Mouse (Mus musculus): ENCODE data around the gene Spata31d1b. TPM values are rescaled to one million over a fixed set of nuclear protein-coding genes. Genes with fewer than 3 reads are reported as not detected.
"Not testable (repeated sequence)": the region's sequence is repeated elsewhere in the genome, so short reads cannot be mapped to it uniquely, and the experiment has no call there.

Spata31d1b gene
- total RNA-seq, 4 experiments from 2014 or later, result not detected

DNA sequence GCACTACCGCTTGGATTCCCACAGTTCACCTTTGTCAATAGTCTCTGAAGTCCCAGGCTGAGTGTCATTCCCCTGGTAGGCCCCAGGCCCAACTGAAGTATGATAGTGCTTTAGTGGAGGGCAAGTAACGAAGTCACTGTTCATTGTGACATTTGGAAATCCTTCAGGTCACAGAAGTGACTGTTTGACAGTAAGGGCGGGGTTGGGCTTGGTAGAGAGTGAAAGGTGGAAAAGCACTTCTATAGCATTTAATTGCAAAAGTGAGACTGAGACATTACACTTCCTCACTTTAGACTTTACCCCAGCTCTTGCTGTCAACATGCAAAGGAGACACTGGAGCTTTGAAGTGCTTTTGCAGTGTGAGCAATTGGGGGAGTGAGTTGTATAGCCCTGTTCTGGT lies 18.1 kb upstream of the Spata31d1b start, which contains the start of gene 4921517D22Rik:
Gene 4921517D22Rik, minus strand, starts transcription at position 101 of the 400 bp plus-strand sequence.
- no peak for DNase-seq (ENCODE audit: low spot score)

DNA sequence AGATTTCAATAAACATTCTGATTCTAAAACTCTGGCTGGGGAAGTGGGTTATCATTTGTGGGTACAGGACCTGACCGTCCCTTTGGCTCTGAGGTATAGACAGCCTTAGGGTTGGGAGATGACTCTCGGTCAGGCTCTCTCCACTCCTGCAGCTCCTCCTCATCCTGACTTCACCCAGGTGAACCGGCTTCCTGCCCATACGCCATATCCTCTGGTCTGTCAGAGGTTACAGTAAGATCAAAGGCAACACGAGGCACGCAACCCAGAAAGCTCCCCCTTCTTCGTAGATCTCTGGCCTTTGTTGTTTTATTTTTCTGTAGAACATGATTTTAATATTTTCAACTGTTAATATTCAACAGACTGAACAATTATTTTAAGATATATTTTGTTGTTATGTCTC lies 16.3 kb upstream of the Spata31d1b start:
- DNase-seq (ENCODE audit: low spot score), result no peak

DNA sequence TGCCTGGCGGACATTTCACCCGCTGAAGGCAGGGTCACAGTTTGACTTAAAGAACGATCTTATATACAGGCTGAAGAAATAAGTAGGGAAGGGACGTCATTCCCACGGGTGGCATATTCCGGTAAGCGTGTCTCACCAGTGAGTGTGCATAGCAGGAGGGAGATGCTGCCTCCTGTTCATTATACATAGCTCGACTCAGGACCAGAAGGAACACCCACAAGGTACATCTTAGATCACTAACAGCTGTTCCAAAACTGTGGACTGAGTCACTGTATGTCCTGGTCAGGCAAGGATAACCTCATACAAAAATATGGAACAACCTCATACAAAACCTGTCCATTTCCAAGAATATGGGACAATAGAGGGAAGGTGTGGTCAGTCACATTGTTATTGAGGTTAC lies 13.0 kb upstream of the Spata31d1b start:
- no peak for DNase-seq (ENCODE audit: low spot score)

DNA sequence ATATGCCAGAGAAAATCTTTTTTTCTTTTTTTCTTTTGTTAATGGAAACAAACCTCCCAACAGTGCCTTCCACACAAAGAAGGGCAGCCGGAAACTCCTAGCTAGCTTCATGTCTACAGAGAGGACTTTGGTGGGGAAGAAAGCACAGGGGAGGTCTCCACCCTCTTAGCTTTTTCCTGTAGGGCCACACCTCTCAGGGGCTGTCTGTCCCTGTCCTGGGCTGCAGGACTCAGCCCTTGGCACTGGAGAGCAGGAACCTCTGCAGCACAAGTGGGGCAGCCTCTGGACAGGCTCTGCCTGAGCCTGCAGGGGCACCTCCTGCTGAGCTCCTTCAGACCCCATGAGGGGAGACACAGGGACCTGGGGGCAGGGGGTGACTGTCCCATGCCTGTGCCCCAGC lies 11.9 kb upstream of the Spata31d1b start:
- DNase-seq (ENCODE audit: low spot score), result not testable (repeated sequence)

DNA sequence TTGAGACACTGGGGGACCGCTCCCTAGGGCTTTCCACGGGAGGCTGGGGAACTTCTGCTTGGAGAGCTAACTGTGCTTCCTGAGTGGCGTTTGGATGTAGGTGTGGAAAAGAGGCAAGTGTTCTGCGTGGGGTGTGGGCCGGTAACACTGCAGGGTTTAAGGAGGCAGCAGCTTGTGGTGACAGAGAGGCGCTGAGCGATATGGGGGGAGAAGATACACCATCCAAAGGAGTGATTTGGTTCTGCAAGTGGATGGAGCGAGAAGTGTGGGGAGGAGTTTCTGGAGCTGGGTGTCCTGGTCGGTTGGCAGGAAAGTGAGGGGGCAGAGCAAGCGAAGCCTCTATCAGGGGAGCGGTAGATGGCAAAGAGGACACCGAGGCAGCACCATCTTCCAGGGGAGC lies 8.6 kb upstream of the Spata31d1b start:
- DNase-seq (ENCODE audit: low spot score), result no peak

DNA sequence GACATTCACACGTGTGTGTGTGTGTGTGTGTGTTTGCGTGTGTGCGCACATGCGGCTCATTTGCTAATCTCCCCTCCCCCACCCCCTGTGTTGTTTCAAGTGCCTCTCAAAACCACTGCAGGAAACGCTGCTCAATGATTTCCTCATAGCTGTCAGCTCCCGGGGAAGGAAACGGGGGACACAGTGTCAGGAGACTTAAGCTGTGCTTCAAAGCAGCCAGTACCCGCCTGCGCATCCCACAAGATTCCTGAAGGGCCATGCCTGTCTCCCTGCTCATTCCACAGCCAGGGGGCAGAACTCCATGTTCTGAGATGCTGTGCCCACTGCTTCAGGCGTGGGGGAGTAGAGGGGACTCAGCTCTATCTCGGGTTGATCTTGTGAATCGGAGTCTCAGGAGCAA lies 7.5 kb upstream of the Spata31d1b start:
- peak; percentile 3 for DNase-seq (ENCODE audit: low spot score)

DNA sequence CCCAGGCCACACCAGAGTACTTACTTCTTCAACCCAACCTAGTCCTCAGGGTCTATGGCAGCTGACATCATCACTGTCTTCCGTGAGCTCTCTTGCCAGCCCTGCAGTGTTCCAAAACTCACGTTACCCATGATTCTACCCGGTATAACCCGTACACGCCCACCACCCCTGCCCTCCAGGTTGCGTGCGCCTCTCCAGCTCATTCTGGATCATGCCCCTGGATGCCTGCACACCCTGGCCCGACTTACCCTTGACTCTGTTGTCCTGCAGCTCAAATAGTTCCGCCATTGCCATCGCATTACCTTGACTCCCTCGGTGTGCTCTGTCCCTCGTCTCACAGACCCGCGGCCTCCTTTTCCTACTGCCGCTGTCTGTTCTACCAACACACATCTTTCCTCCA lies 1.9 kb upstream of the Spata31d1b start, which contains the start of gene Spata31d1a:
Gene Spata31d1a, minus strand, starts transcription at position 101 of the 400 bp plus-strand sequence.
- no peak for DNase-seq (ENCODE audit: low spot score)

DNA sequence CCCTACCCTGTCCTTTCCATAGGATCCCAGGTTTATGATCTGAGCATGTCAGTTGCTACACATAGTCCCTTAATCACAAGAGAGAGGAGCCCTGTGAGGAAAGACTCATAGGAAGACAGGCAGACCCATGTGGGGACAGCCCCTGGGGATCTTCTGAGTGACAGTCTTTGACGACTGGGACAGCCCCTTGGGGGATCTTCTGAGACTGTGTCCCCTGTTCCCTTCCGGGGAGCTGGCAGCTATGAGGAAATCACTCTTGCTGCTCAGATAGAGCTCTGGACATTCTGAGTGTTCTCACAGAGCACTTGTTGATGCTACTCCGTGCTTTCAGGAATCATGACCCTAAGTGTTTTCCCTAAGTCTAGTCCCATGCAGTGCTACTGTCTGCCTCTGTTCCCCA lies 1.6 kb downstream of the Spata31d1b start:
- no peak for DNase-seq (ENCODE audit: low spot score)

DNA sequence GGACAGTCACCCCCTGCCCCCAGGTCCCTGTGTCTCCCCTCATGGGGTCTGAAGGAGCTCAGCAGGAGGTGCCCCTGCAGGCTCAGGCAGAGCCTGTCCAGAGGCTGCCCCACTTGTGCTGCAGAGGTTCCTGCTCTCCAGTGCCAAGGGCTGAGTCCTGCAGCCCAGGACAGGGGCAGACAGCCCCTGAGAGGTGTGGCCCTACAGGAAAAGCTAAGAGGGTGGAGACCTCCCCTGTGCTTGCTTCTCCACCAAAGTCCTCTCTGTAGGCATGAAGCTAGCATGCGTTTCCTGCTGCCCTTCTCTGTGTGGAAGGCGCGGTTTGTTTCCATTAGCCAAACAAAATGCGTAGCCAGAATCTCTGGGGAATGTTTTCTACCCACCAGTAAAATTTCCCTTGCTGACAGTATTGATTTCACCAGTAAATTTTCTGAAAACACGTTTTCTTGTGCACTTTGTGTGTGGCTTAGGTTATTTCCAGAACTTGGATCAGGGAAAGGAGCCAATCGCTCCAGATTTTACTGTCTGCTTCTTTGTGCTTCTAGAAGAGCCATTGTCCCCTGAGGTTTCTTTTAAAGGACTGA lies 6.9 kb downstream of the Spata31d1b start:
- peak; percentile 25 for DNase-seq (ENCODE audit: low spot score)

DNA sequence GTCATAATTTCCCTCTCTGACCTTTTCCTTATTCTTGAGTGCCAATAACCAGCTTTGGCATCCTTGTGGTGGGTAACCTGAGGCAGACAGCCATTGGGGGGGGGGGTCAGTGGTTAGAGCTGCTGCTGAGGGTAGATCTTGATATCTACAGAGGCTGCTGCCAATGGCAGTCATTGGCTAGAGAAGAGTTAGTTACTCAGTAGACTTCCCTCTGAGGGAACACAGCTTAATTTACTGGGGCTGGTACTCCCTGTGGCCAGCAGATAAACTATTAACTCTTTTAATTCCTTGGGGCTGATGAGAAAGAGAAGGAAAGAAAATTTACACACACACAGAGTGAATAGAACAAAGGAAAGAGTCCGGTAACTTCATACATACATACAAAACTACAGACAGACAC lies 7.4 kb downstream of the Spata31d1b start:
- DNase-seq (ENCODE audit: low spot score), result no peak

DNA sequence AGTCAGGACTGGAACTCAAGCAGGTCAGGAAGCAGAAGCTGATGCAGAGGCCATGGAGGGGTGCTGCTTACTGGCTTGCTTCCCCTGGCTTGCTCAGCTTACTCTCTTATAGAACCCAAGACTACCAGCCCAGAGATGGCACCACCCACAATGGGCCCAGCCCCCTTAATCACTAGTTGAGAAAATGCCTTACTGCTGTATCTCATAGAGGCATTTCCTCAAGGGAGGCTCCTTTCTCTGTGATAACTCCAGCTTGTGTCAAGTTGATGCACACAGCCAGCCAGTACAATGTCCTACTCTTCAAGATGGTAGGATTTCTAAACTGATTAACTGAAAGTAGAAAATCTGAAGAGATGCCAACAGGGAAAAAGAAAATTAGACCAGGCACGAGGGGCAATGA lies 10.0 kb downstream of the Spata31d1b start:
- not testable (repeated sequence) for DNase-seq (ENCODE audit: low spot score)

DNA sequence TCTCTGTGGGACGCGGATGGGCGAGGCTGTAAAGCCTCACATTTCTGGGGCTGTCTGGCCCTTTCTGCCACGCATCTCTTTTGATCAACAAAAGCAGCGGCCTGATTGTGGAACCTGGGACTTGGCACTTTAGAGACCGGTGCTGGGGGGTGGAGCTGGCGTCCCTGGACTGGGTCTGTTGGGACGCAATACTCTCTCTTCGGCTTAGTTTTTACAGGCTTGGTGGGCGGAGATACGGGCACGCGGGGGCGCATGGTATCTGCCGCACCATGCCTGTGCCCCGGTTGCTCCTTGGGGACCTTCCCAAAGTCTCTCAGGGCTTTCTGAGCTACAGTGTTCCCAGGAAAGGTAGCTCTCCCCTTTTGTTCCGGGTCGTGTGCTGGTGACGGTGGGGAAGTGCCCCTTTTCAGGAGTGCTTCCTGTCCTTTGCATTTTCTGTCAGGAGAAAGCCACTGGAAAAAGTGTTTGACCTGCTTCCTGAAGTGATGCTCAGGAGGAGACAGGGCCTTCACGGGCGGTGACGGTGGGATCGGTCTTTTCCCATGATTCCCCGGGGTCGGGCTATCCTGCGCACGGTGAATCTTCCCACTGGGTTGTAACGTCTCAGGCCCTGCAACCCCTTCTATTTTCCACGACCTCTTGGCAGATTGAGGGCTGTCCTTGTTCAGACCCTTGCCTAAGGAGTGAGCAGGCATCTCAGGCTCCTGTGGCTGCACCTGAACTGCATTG lies 14.2 kb downstream of the Spata31d1b start:
- no peak for DNase-seq (ENCODE audit: low spot score)

DNA sequence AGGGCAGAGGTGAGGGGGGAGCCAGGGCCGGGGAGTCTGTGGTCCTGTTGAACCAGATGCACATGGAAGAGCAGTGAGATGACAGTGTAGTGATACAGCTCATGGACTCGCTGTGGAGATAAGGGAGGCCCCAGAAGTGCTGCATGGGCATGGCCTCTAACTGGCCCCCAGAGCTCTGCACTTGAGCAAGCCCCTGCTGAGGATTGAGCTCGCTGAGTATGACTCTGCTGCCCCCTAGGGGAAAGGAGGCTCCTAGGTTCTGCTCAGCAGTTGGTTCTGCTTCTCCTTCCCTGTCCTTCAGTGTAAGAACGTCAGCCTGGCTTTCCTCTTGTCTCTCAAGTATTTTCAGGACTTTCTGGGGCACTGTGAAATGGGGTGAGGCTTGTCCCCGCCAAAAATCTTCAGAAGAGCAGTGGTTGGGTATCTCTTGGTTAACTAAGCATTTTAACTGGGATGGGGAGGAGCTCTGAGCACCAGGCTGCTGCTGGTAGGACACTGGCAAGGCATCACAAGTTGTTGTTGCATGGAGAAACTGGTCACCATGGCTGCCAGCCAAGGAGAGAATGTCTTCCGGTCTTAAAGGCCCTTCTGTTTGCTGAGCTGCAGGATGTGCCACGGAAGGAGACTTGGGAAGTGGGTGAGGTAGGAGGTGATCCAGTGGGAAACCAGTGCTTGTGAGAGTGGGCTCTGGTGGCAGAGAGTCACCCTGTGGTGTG lies 16.5 kb downstream of the Spata31d1b start:
- peak; percentile 79 for DNase-seq (ENCODE audit: low spot score)

DNA sequence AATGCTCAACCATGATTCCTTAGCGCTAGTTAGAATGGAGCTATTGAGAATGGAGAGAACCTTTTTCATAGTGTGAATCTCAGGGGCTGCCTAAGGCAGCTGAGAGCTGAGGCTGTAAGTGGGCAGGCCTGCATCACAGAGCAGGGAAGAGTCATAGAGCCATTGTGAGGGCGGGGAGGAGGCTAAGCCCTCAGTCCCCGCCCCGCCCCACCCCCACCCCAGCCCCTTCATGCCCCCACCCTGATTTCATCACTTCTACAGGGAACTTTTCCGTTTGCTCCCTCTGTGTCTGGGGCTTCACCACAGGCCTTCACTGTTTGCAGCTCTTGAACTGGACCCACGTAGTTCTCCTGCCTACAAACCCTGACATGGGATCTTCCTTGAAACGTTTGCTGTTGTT lies 19.6 kb downstream of the Spata31d1b start, which contains the start of gene Spata31d1d:
Gene Spata31d1d, minus strand, starts transcription at position 101 of the 400 bp plus-strand sequence.
- DNase-seq (ENCODE audit: low spot score), result no peak

DNA sequence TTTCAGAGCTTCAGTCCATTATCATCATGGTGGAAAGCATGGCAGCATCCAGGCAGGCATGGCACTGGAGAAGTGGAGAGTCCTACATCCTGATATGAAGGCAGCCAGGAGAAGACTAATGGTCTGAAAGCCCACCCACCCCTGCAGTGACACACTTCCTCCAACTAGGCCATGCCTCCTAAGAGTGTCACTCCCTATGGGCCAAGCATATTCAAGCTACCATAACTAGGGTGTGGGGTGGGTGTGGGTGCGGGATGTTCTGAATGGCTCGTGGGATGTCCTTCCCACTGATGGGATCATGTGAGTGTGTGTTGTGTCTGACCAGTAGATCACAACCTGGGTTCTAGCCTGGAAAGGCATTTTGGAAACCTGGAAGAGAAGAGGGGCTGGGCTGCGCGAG lies 21.9 kb downstream of the Spata31d1b start:
- DNase-seq (ENCODE audit: low spot score), result no peak

DNA sequence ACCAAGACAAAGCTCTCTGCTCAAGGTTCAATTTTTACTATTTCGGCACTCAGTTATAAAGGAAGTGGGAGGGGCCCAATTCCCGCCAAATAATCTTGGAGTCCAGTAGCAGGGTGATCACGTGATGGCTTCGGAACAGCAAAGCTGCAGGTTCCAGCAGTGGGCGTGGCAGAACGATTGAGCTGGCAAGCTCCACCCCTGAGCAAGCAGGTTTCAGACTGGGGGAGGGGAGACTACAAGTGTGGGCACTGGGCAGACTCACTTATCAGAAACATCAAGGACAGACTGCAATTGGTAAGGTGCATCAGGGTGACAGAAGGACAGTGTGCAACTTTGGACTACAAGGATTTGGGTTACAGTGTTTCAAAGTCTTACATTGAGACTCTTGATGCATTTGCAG lies 22.3 kb downstream of the Spata31d1b start:
- DNase-seq (ENCODE audit: low spot score), result not testable (repeated sequence)

DNA sequence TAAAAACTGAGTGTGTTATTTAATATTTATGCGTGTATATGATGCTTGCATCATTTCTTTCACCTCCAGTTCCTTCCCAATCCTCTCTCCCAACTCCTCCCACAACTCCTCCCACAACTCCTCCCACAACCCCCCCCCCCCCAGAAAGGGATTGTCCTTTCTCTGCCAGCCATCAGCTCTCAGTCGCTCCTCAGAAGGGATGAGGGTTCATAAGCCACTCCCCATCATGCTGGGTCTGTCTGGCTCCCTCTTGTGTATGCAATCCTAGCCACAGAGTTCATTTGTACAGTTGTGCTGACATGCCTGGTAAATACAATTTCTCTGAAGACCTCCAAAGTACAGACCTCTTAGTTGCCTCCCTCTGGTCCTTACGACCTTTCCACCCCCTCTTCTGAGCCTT lies 23.1 kb downstream of the Spata31d1b start:
- no peak for DNase-seq (ENCODE audit: low spot score)

DNA sequence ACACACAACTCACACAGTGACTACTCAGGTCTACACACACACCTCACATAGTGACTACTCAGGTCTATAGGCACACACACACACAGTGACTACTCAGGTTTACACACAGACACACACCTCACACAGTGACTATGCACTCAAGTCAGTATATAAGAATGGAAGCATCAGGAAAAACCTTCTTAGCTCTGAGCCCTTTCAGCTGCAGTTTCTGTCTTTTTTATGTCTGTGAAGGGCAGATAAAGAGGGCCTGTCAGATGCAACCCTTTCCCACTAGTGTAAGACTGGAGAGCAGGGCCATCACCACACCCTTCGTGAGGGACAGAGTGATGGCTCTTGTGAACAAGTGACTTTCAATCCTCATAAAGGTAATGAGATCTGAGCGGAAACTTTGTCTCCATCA lies 26.4 kb downstream of the Spata31d1b start:
- DNase-seq (ENCODE audit: low spot score), result no peak

DNA sequence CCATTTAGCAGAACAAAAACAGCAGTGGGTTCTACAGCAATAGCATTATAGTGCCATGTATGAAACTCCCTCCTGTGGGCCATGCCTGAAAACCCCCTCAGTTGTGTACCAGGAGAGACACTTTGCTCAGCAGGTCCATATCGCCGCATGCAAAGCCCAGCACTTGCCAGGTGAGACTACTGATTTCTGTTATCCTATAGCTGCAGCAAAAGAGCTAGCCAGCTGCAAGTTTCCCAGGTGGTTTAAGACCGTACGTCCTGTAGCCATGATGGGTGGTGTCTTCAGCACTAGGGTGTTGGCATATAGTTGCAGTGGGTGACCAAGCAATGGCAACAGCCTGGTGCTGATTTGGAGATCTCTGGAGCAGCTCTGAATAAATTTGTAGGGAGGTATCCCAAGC lies 27.3 kb downstream of the Spata31d1b start:
- no peak for DNase-seq (ENCODE audit: low spot score)

DNA sequence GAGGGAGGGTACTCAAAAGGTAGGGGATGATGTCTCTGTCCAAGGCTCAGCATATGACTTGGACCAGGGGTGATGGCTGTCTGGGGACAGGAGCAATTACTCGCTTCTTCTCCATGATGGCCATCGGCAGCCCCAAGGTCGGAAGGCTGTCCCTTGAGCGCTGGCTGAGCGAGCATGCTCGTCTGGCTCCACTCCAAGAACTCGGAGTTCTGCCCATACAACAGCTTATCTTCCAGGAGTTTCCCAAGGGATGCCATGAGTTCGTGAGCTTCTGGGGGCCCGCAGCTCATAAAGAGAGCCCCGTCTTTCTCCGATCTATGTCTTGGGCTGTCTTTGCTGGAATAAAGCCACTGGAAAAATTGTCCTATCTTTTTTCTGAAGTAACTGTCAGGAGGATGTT lies 29.0 kb downstream of the Spata31d1b start:
- DNase-seq (ENCODE audit: low spot score), result peak; percentile 57

DNA sequence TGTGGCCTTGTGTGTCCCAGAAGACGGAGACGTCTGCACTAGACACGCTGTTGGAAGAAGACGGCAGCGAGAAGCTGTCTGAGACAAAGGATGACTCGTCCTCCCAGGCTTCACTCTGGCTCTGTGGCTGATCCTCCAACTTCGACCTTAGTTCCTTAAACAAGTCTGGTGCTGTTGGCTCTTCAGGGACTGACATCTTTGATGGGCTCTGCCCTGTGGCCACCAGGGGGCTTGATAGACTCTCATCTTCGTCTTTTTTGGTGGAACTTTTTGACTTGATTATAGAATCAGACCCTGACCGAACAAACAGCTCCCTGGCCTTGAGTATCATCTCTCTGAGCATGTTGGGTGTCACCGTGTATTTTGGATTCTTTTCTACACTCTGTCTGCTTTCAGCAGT lies 29.6 kb downstream of the Spata31d1b start:
- DNase-seq (ENCODE audit: low spot score), result peak; percentile 16

DNA sequence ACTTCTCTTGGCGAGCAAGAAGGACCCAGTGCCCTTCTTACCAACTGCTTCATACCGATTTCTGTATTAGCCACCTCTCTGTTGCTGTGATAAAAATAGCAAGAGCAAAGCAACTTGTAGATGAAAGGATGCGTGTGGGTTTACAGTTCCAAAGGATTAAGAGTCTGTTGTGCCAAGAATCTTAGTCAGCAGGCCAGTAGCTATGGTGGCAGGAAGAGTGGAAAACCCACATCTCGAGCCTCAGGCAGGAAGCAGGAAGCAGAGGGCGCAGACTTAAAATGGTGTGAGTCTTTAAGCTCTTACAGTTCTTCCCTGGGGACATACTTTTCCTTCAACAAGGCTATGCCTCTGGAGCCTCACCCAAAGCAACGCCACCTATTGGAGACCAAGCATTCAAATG lies 33.4 kb downstream of the Spata31d1b start:
- DNase-seq (ENCODE audit: low spot score), result no peak

DNA sequence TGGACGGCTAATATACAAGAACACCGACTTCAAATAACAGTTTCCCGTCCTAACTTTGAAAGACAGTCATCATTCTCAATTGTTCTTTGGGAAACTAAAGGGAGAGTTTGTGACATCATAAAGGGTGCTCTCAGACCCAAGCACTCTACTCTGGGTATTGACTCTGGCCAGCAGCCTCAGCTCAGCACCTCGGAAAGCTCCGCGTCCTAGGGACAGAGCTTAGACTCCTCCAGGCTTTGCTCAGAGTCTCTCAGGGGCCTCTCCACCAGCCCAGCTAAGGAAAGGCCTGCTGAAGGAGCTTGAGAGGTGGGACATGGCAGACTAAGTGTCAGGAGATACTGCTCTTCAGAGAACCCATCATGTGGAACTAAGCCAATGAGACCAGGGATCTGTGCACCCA lies 34.1 kb downstream of the Spata31d1b start:
- DNase-seq (ENCODE audit: low spot score), result no peak

All from heart, adult 8-10 months (tissue).